Mouse (Mus musculus) kidney, embryonic 14.5 days (tissue): Measurements from ENCODE around the gene Sf3b5. TPM values are rescaled to one million over a fixed set of nuclear protein-coding genes. Genes with fewer than 3 reads are reported as not detected.

Source experiments
- ATAC-seq: fragments of 200-750 bp; cut with Nextera tagmentation; 2 replicates; pipeline ENCODE4 v1.8.0; 2017; ENCODE audit warnings: moderate number of reproducible peaks, mild to moderate bottlenecking, moderate TSS enrichment, moderate library complexity; ENCODE audit not compliant: low FRiP score, low TSS enrichment
- H3K27ac ChIP-seq: fragments of 300-500 bp; sonication (generic); 2 replicates; pipeline ENCODE4 v1.5.1; 2014; ENCODE audit warnings: low read depth, mild to moderate bottlenecking, low read length, moderate library complexity, mixed read lengths
- H3K27me3 ChIP-seq: fragments of 300-500 bp; sonication (generic); 2 replicates; pipeline ENCODE4 v1.6.1; 2014; ENCODE audit warnings: mild to moderate bottlenecking, low read length; ENCODE audit not compliant: control insufficient read depth, insufficient read depth
- H3K36me3 ChIP-seq: fragments of 300-500 bp; sonication (generic); 2 replicates; pipeline ENCODE4 v1.6.1; 2014; ENCODE audit warnings: low read length, mixed read lengths; ENCODE audit not compliant: control insufficient read depth, insufficient read depth
- H3K4me1 ChIP-seq: fragments of 300-500 bp; sonication (generic); 2 replicates; pipeline ENCODE4 v1.6.1; 2014; ENCODE audit warnings: low read length, mixed read lengths; ENCODE audit not compliant: control insufficient read depth, insufficient read depth
- H3K4me2 ChIP-seq: fragments of 300-500 bp; sonication (generic); replicated peaks from 2 replicates; pipeline ENCODE4 v1.6.1; 2014; ENCODE audit warnings: low read depth, mild to moderate bottlenecking, low read length
- H3K4me3 ChIP-seq: fragments of 300-500 bp; sonication (generic); 2 replicates; pipeline ENCODE4 v1.5.1; 2014; ENCODE audit warnings: mild to moderate bottlenecking, low read length
- H3K9ac ChIP-seq: fragments of 300-500 bp; sonication (generic); 2 replicates; pipeline ENCODE4 v1.6.1; 2014; ENCODE audit warnings: low read depth, mild to moderate bottlenecking, low read length, moderate library complexity
- H3K9me3 ChIP-seq: fragments of 300-500 bp; sonication (generic); 2 replicates; pipeline ENCODE4 v1.6.1; 2016; ENCODE audit warnings: low read length; ENCODE audit not compliant: control insufficient read depth
- WGBS: fragments of 180-500 bp; shearing (Covaris S2); extraction: QIAGEN DNeasy Blood & Tissue Kit; methylation state at CpG from one replicate; pipeline ENCODE4 v1.1.7; 2014; 5-methylcytosine and 5-hydroxymethylcytosine counted together
- polyA plus RNA-seq: library from polyadenylated mRNA; unstranded; fragments of >200 nt; fragmentation: Nextera tagmentation; extraction: Ambion mirVana; gene quantifications from 2 replicates; pipeline ENCODE4 v1.2.1, GENCODE M21; 2014

Gene Sf3b5
- polyA plus RNA-seq, 1 experiment from 2014 or later = 43.2 TPM

DNA sequence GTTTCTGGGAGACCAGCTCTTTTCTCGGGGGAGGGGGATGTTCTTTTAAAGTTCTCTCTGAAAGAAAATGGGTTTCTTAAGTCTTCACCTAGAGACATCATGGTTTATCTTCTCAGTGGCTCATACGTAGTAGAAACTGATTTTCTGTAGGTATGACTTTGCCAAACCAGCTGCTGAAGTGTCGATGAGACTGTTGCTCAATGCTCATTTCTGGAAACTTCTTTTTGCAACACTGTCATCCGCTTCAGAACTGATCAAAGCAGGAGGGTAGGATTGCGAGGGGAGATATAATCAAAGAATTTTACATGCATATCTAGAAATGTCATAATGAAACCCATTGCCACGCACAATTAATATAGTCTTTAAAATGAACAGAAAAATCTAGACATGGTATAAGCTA is 30.6 kb upstream of the Sf3b5 start:
- Histone ChIP-seq H3K4me2 (no peak overlapping the region), H3K9me3 (no peaks in the 10 kb centered on the region), H3K9ac (no peak overlapping the region), H3K27ac (no peak overlapping the region), H3K36me3 (no peaks in the 10 kb centered on the region), H3K4me1 (no peaks in the 10 kb centered on the region), H3K4me3 (no peak overlapping the region), H3K27me3 (no peaks in the 10 kb centered on the region)
- ATAC-seq = no peak
- 87% methylated on average over 6 of the region's 6 CpGs for WGBS

DNA sequence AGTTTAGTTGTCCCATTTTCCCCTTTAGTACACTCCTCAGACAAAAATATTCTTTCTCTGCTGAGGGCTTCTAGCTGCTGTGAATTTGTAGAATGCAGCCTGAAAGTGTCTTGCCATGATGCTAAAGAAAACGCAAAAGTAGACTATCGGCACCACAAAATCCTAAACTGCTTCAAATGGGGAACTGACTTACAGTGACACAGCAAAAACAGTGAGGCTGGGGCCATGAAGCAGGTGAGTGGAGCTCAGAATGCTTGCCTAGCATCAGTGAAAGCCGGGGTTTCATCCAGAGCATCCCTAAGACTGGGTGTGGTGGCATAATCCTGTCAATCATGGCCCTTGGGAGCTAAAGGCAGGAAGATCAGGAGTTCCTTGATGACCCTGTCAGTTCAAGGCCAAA is 29.7 kb upstream of the Sf3b5 start:
- H3K27me3 ChIP-seq = no peaks in the 10 kb centered on the region
- no peak overlapping the region for H3K27ac ChIP-seq
- H3K36me3 ChIP-seq = no peaks in the 10 kb centered on the region
- no peak overlapping the region for H3K9ac ChIP-seq
- no peaks in the 10 kb centered on the region for H3K4me1 ChIP-seq
- no peak overlapping the region for H3K4me3 ChIP-seq
- 92% methylated on average over 3 of the region's 3 CpGs for WGBS
- H3K9me3 ChIP-seq = no peaks in the 10 kb centered on the region
- no peak overlapping the region for H3K4me2 ChIP-seq
- ATAC-seq = no peak

DNA sequence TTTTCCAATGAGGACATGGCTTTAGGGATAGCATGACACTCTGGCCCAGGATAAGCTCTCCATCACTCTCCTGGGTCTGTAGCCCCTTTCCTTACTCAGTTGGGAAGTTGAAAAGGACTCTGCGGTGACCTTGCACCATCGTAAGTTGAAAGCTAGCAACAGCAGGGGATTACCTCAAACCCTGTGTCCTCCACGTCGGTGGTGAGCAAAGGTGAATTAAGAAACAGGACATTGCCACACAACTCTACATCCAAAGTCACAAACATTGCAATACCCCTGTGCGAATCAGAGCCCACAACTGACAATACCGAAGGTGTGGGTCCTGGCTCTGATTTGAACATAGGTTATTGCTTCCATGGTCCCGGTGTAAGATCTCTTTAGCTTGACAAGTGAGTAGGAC is 29.2 kb upstream of the Sf3b5 start:
- Histone ChIP-seq H3K9ac (no peak overlapping the region), H3K4me2 (no peak overlapping the region), H3K4me1 (no peaks in the 10 kb centered on the region), H3K36me3 (no peaks in the 10 kb centered on the region), H3K27me3 (no peaks in the 10 kb centered on the region), H3K27ac (no peak overlapping the region), H3K9me3 (no peaks in the 10 kb centered on the region), H3K4me3 (no peak overlapping the region)
- ATAC-seq = no peak
- WGBS = 90% methylated on average over 7 of the region's 7 CpGs

DNA sequence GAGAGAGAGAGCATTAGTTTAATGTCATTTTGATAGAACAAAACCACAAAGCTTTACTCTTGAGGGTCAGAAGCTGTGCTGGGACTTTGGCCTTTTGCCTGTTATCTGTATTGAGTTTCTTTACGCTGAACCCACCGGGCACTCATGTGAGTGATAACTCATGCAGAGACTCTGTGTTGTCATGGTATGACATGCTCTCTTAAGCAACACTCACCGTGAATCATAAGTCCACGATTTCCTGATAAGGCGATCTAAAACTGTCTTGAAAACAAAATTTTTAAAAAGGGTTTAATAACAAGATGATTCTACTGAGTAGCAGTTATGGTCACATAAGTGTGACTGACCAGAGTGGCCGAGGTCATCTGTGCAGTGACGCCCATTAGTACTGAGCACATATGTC is 28.6 kb upstream of the Sf3b5 start:
- Histone ChIP-seq H3K27me3 (no peaks in the 10 kb centered on the region), H3K4me2 (no peak overlapping the region), H3K9ac (no peak overlapping the region), H3K9me3 (no peaks in the 10 kb centered on the region), H3K4me1 (no peaks in the 10 kb centered on the region), H3K36me3 (no peaks in the 10 kb centered on the region), H3K27ac (no peak overlapping the region), H3K4me3 (no peak overlapping the region)
- WGBS = 92% methylated on average over 7 of the region's 7 CpGs
- ATAC-seq = no peak

DNA sequence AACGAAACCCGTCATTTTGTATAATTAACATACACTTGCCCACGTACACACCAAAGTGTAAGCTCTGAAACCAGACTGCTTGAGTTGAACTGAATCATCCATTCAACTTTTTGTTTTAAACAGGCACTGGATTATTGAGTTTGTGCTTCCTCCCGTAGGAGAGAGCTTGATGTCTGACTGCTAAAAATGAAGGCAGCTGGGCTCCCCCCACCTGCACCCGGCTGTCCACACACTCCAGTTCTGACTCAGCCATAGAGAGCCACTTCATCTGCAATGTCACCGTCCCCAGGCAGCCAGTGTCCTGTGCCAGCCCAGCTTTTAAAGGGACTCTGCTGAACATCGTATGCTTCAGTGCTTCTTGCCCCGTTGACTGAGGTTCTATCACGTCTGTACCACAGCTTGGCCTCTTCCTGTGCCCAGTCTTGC is 27.3 kb upstream of the Sf3b5 start:
- Histone ChIP-seq H3K36me3 (no peaks in the 10 kb centered on the region), H3K9ac (no peak overlapping the region), H3K27ac (no peak overlapping the region), H3K4me3 (no peak overlapping the region), H3K4me1 (no peaks in the 10 kb centered on the region), H3K27me3 (no peaks in the 10 kb centered on the region), H3K4me2 (no peak overlapping the region), H3K9me3 (no peaks in the 10 kb centered on the region)
- WGBS = 79% methylated on average over 9 of the region's 9 CpGs
- no peak for ATAC-seq

DNA sequence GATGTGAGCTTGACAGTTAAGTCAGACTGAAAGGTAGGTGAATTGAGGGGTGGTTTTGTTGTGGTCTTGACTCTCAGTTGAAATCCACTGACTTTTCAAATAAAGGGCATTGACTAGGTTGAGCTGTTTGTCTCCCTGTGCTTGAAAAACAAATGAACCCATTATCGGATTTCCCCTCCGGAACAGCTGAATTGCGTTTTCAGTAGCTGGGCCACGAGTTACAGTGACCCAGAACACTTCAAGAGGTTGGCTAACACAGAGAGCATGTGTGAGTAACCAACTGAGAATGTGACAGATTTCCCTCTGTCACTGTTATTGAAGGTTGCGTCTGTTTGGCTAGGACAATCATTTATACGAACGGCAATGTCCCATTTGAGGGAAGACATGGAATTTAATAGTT is 24.1 kb upstream of the Sf3b5 start:
- H3K4me3 ChIP-seq = no peak overlapping the region
- H3K4me1 ChIP-seq = no peaks in the 10 kb centered on the region
- H3K9me3 ChIP-seq = no peaks in the 10 kb centered on the region
- no peaks in the 10 kb centered on the region for H3K36me3 ChIP-seq
- WGBS = 49% methylated on average over 7 of the region's 7 CpGs
- H3K27me3 ChIP-seq = no peaks in the 10 kb centered on the region
- no peak overlapping the region for H3K4me2 ChIP-seq
- no peak overlapping the region for H3K9ac ChIP-seq
- no peak overlapping the region for H3K27ac ChIP-seq
- ATAC-seq = no peak

DNA sequence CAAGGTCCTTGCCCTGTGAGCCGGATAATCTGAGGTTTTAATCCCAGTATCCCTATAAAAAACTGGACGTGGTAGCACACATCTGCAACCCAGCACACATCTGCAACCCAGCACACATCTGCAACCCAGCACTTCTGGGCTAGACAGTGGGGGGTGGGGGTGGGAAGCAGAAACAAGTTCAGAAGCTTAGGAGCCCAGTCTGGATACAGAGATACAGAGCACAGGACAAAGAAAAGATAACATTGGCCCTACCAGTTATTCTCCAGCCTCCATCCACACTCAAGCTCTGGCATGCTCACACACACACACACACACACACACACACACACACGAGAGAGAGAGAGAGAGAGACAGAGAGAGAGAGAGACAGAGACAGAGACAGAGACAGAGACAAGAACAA is 21.6 kb upstream of the Sf3b5 start:
- Histone ChIP-seq H3K36me3 (no peaks in the 10 kb centered on the region), H3K27me3 (no peaks in the 10 kb centered on the region), H3K9ac (no peak overlapping the region), H3K4me3 (no peak overlapping the region), H3K4me2 (no peak overlapping the region), H3K27ac (no peak overlapping the region), H3K9me3 (no peaks in the 10 kb centered on the region), H3K4me1 (no peaks in the 10 kb centered on the region)
- 77% methylated on average over 3 of the region's 3 CpGs for WGBS
- ATAC-seq = no peak

DNA sequence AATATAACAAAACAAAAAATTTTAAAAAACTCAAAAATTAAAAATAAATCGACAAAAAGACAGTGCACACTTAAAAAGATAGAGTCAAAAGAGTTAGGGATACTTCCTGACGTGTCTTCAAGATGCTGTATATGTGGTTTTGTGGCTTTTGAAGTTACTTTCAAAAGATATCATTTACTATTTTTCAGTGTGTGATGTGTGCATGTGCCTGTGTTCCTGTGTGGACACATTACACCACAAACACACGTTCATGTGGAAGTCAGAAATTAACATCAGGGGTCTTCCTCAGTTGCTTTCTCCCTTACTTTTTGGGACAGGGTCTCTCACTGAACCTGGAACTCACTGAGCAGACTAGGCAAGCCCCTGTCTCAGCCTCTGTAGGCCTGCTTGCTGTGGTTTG is 20.1 kb upstream of the Sf3b5 start:
- H3K27ac ChIP-seq = no peak overlapping the region
- no peaks in the 10 kb centered on the region for H3K36me3 ChIP-seq
- no peak overlapping the region for H3K4me3 ChIP-seq
- H3K4me1 ChIP-seq = no peaks in the 10 kb centered on the region
- no peak overlapping the region for H3K4me2 ChIP-seq
- 87% methylated on average over 3 of the region's 3 CpGs for WGBS
- no peaks in the 10 kb centered on the region for H3K27me3 ChIP-seq
- H3K9me3 ChIP-seq = no peaks in the 10 kb centered on the region
- H3K9ac ChIP-seq = no peak overlapping the region
- ATAC-seq = no peak

DNA sequence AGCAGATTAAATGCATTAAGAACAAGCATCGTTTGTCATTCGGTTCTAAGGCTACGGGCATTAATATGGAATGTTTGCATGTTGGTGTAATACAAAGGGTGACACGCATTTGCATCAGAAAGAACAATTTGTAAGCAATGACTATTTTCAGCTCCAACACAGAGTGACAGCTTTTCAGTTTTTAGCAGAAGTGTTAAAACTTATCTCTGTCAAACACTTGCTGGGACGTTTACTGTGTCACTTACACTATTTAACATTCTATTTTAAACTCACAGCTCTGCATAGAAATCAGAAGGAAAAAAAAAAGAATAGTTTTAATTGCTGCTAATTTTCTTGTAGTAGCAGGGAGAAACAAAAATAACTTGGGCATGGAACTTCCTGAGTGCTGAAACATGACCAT is 18.7 kb upstream of the Sf3b5 start:
- no peak overlapping the region for H3K27ac ChIP-seq
- no peaks in the 10 kb centered on the region for H3K9me3 ChIP-seq
- H3K4me1 ChIP-seq = no peaks in the 10 kb centered on the region
- H3K36me3 ChIP-seq = no peaks in the 10 kb centered on the region
- H3K4me2 ChIP-seq = no peak overlapping the region
- no peak overlapping the region for H3K9ac ChIP-seq
- no peaks in the 10 kb centered on the region for H3K27me3 ChIP-seq
- 88% methylated on average over 5 of the region's 5 CpGs for WGBS
- ATAC-seq = no peak
- no peak overlapping the region for H3K4me3 ChIP-seq

DNA sequence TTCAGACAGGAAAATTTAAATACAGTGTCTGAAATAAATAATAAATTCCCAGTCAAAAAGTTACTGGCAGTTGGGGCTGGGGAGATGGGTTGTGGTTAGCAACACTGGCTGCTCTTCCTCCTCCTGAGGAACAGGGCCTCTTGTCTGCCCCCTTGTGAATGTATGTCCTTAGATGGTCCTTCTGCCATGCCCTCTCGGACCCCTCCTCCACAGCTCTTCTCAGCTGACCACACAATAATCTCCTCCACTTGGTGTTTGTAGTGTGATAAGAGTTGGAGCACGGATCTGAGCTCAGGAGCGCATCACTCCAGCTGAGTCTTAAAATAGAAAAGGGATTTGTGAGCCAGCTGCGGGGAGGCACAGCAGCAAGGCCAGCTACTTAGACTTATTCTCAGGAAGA is 18.2 kb upstream of the Sf3b5 start:
- no peaks in the 10 kb centered on the region for H3K36me3 ChIP-seq
- H3K4me3 ChIP-seq = no peak overlapping the region
- no peak overlapping the region for H3K4me2 ChIP-seq
- 67% methylated on average over 4 of the region's 4 CpGs for WGBS
- no peak overlapping the region for H3K9ac ChIP-seq
- no peak overlapping the region for H3K27ac ChIP-seq
- H3K9me3 ChIP-seq = no peaks in the 10 kb centered on the region
- ATAC-seq = no peak
- H3K4me1 ChIP-seq = no peaks in the 10 kb centered on the region
- no peaks in the 10 kb centered on the region for H3K27me3 ChIP-seq
